Mouse (Mus musculus) testis, adult 2 months (tissue): ENCODE measurements around the gene Fam219a. TPM values are rescaled to one million over a fixed set of nuclear protein-coding genes. Genes with fewer than 3 reads are reported as not detected.

Experiments used
- H3K27ac ChIP-seq: fragments of 200-500 bp; 2 replicates; pipeline ENCODE4 v1.5.1; 2012; ENCODE audit warnings: low read depth, low read length; ENCODE audit not compliant: control insufficient read depth, insufficient read depth
- H3K27me3 ChIP-seq: fragments of 200-500 bp; 2 replicates; pipeline ENCODE4 v1.6.1; 2012; ENCODE audit warnings: mild to moderate bottlenecking, low read length, moderate library complexity; ENCODE audit not compliant: control insufficient read depth, insufficient read depth
- H3K36me3 ChIP-seq: fragments of 200-500 bp; 2 replicates; pipeline ENCODE4 v1.6.1; 2012; ENCODE audit warnings: mild to moderate bottlenecking, low read length; ENCODE audit not compliant: control insufficient read depth, insufficient read depth
- H3K4me1 ChIP-seq: fragments of 200-500 bp; 2 replicates; pipeline ENCODE4 v1.6.1; 2012; ENCODE audit warnings: low read length; ENCODE audit not compliant: control insufficient read depth, insufficient read depth
- H3K4me3 ChIP-seq: fragments of 200-500 bp; 2 replicates; pipeline ENCODE4 v1.5.1; 2012; ENCODE audit warnings: low read depth, mild to moderate bottlenecking, low read length, moderate library complexity, mixed read lengths; ENCODE audit not compliant: control insufficient read depth
- CTCF ChIP-seq: fragments of 200-500 bp; IDR thresholded peaks from 2 replicates; pipeline ENCODE4 v1.5.1; 2012; ENCODE audit warnings: low read depth, mild to moderate bottlenecking, inconsistent platforms, low read length, moderate library complexity; ENCODE audit not compliant: control insufficient read depth, insufficient read depth, insufficient replicate concordance
- POLR2A ChIP-seq: fragments of 200-500 bp; IDR thresholded peaks from 2 replicates; pipeline ENCODE4 v1.6.1; 2012; ENCODE audit warnings: low read depth, mild to moderate bottlenecking, inconsistent platforms, low read length, moderate library complexity; ENCODE audit not compliant: control insufficient read depth
- polyA plus RNA-seq: library from polyadenylated mRNA; depleted of rRNA; stranded (reverse); fragments of >200 nt; gene quantifications from 2 replicates; pipeline ENCODE4 v1.2.3, GENCODE M21; 2012

The Fam219a gene
- polyA plus RNA-seq, 1 experiment, result 36.8 TPM

- no peak overlapping the region for H3K4me3 ChIP-seq
Observed at GRCm38 (mm10) chr4:41552529-41552928, 16.8 kb downstream of the Fam219a start.

GRCm38 (mm10) chr4:41547086-41547485 is 22.3 kb downstream of the Fam219a start:
- Histone ChIP-seq H3K4me1 (no peaks in the 10 kb centered on the region), H3K4me3 (no peak overlapping the region), H3K27ac (no peak overlapping the region), H3K36me3 (no peaks in the 10 kb centered on the region), H3K27me3 (no peaks in the 10 kb centered on the region)
- no peak for TF ChIP-seq POLR2A
- no peak for TF ChIP-seq CTCF

More at GRCm38 (mm10) chr4:41552529-41552928, 16.8 kb downstream of the Fam219a start:
- no peak overlapping the region for H3K27ac ChIP-seq
- TF ChIP-seq CTCF (peak; percentile 33; the same call in 1 of the 2 replicates), POLR2A (no peak)
- H3K4me1 ChIP-seq, result no peaks in the 10 kb centered on the region
- H3K36me3 ChIP-seq, result no peaks in the 10 kb centered on the region
- no peaks in the 10 kb centered on the region for H3K27me3 ChIP-seq

GRCm38 (mm10) chr4:41545985-41546384 is 23.4 kb downstream of the Fam219a start:
- H3K27ac ChIP-seq, result no peak overlapping the region
- H3K27me3 ChIP-seq, result no peaks in the 10 kb centered on the region
- no peaks in the 10 kb centered on the region for H3K4me1 ChIP-seq
- TF ChIP-seq CTCF (no peak), POLR2A (no peak)
- H3K4me3 ChIP-seq, result no peak overlapping the region
- no peaks in the 10 kb centered on the region for H3K36me3 ChIP-seq

GRCm38 (mm10) chr4:41542136-41542535 is 27.2 kb downstream of the Fam219a start:
- H3K27me3 ChIP-seq, result no peaks in the 10 kb centered on the region

GRCm38 (mm10) chr4:41534866-41535265 is 34.5 kb downstream of the Fam219a start:
- Histone ChIP-seq H3K27me3 (no peaks in the 10 kb centered on the region), H3K4me1 (no peaks in the 10 kb centered on the region), H3K36me3 (no peaks in the 10 kb centered on the region), H3K4me3 (no peak overlapping the region), H3K27ac (no peak overlapping the region)
- no peak for TF ChIP-seq POLR2A
- TF ChIP-seq CTCF, result no peak

More at GRCm38 (mm10) chr4:41542136-41542535, 27.2 kb downstream of the Fam219a start:
- Histone ChIP-seq H3K27ac (no peak overlapping the region), H3K4me1 (no peaks in the 10 kb centered on the region), H3K36me3 (no peaks in the 10 kb centered on the region), H3K4me3 (no peak overlapping the region)
- TF ChIP-seq POLR2A (no peak), CTCF (no peak)

- H3K4me3 ChIP-seq, result no peak overlapping the region
- no peaks in the 10 kb centered on the region for H3K4me1 ChIP-seq
- H3K27ac ChIP-seq, result no peak overlapping the region
- TF ChIP-seq CTCF (no peak), POLR2A (no peak)
- H3K36me3 ChIP-seq, result no peaks in the 10 kb centered on the region
- H3K27me3 ChIP-seq, result no peaks in the 10 kb centered on the region
Observed at GRCm38 (mm10) chr4:41532420-41532819, 36.9 kb downstream of the Fam219a start.

GRCm38 (mm10) chr4:41527996-41528395 is 41.3 kb downstream of the Fam219a start:
- Histone ChIP-seq H3K27me3 (no peaks in the 10 kb centered on the region), H3K4me1 (no peaks in the 10 kb centered on the region), H3K36me3 (no peaks in the 10 kb centered on the region), H3K4me3 (no peak overlapping the region), H3K27ac (no peak overlapping the region)
- TF ChIP-seq CTCF (no peak), POLR2A (no peak)

GRCm38 (mm10) chr4:41527076-41527475 is 42.3 kb downstream of the Fam219a start:
- H3K4me1 ChIP-seq, result no peaks in the 10 kb centered on the region
- H3K27me3 ChIP-seq, result no peaks in the 10 kb centered on the region
- TF ChIP-seq CTCF, result no peak
- no peak for TF ChIP-seq POLR2A
- no peak overlapping the region for H3K4me3 ChIP-seq
- H3K36me3 ChIP-seq, result no peaks in the 10 kb centered on the region
- H3K27ac ChIP-seq, result no peak overlapping the region
